ENCODE assay signal across 9 mouse cellular contexts in genomic region chr10:80052374-80052764, GRCm38 (mm10). TPM values are rescaled to one million over a fixed set of nuclear protein-coding genes. Genes with fewer than 3 reads are reported as not detected.
DNase-seq lines count a peak whose midpoint lies in the region; ATAC-seq and TF ChIP-seq lines count a peak whose summit lies in the region.
"Had no signal": no experiment of that assay in that cellular context is flagged by ENCODE, and none has a peak within 500 bp of the region (broad histone marks: within the 10 kb centered on the region; RNA-seq: fewer than 3 reads in every experiment).

No protein-coding gene starts in this region.

- no peak overlapping the region for H3K4me3 ChIP-seq in kidney, embryonic 15.5 days (replicated peaks)
- peak overlapping the region; percentile 47; the same call in 1 of the 2 replicates for H3K4me3 ChIP-seq in G1E (ENCODE audit: low read depth, low read length)
- no peak overlapping the region for H3K4me3 ChIP-seq in liver, embryonic 11.5 days (ENCODE audit: low read depth, low read length)

- ATAC-seq in kidney, embryonic 15.5 days (replicated peaks; ENCODE audit: low FRiP score), result no peak
- no peak for ATAC-seq in G1E (ENCODE audit: extremely low read depth, insufficient number of reproducible peaks, low FRiP score, poor library complexity, severe bottlenecking)
- no peak for ATAC-seq in liver, embryonic 11.5 days (replicated peaks; ENCODE audit: low FRiP score)
- no peak for ATAC-seq in erythroid progenitor cell, adult 5-6 weeks (replicated peaks; ENCODE audit: low FRiP score, poor library complexity, severe bottlenecking)

- no peaks in the 10 kb centered on the region for H3K27me3 ChIP-seq in kidney, embryonic 15.5 days
- no peaks in the 10 kb centered on the region for H3K27me3 ChIP-seq in G1E (ENCODE audit: insufficient read depth, low read length)
- H3K27me3 ChIP-seq in liver, embryonic 11.5 days (replicated peaks; ENCODE audit: control insufficient read depth, insufficient read depth, low read length), result no peaks in the 10 kb centered on the region

- WGBS in kidney, embryonic 15.5 days, result 82% methylated on average over 5 of the region's 5 CpGs
- WGBS in liver, embryonic 11.5 days, result 75% methylated on average over 5 of the region's 5 CpGs

- no peaks in the 10 kb centered on the region for H3K9me3 ChIP-seq in kidney, embryonic 15.5 days (replicated peaks)
- no peaks in the 10 kb centered on the region for H3K9me3 ChIP-seq in G1E (replicated peaks)
- no peaks in the 10 kb centered on the region for H3K9me3 ChIP-seq in liver, embryonic 11.5 days (ENCODE audit: control insufficient read depth, low read length)

- H3K9ac ChIP-seq in kidney, embryonic 15.5 days, result no peak overlapping the region
- H3K9ac ChIP-seq in liver, embryonic 11.5 days (ENCODE audit: low read depth, low read length), result peak overlapping the region; percentile 31

- H3K36me3 ChIP-seq in kidney, embryonic 15.5 days, result peaks cover 21% of the 10 kb centered on the region
- peaks cover 29% of the 10 kb centered on the region for H3K36me3 ChIP-seq in G1E (replicated peaks)
- peaks cover 16% of the 10 kb centered on the region for H3K36me3 ChIP-seq in liver, embryonic 11.5 days (ENCODE audit: control insufficient read depth, insufficient read depth, low read length)

- H3K4me1 ChIP-seq in kidney, embryonic 15.5 days, result peaks cover 68% of the 10 kb centered on the region
- H3K4me1 ChIP-seq in G1E (ENCODE audit: insufficient read depth, low read depth, low read length), result peaks cover 87% of the 10 kb centered on the region
- peaks cover 55% of the 10 kb centered on the region for H3K4me1 ChIP-seq in liver, embryonic 11.5 days (replicated peaks; ENCODE audit: control insufficient read depth, insufficient read depth, low read length)

- no peak for TF ChIP-seq CTCF in G1E (IDR thresholded peaks at IDR 0.05; ENCODE audit: low read depth, low read length)

- peak overlapping the region; percentile 69 for H3K27ac ChIP-seq in kidney, embryonic 15.5 days
- peak overlapping the region; percentile 99 for H3K27ac ChIP-seq in liver, embryonic 11.5 days (ENCODE audit: low read depth, low read length)

- peak; percentile 54 for DNase-seq in cerebellum, adult 9-11 months
- no peak for DNase-seq in cerebellum, postnatal 36 days
- DNase-seq in kidney, postnatal 4 days, result no peak
- DNase-seq in G1E (ENCODE audit: low spot score) (no peak), MN1 (ENCODE audit: low spot score) (no peak)
- DNase-seq in liver, embryonic 11.5 days (ENCODE audit: low spot score), result no peak
- DNase-seq: right cerebral cortex, postnatal 25 days had no signal

- H3K4me2 ChIP-seq in kidney, embryonic 15.5 days, result peak overlapping the region; percentile 20; the same call in 1 of the 2 replicates
- peak overlapping the region; percentile 96 for H3K4me2 ChIP-seq in liver, embryonic 11.5 days

RNA-seq across cellular contexts. Expression of gene Gpx4, which starts 5.4 kb away (rescaled TPM):
- 581 and 603 TPM in 2 replicates for polyA plus RNA-seq in kidney, embryonic 15.5 days (2015; fragmentation: Nextera tagmentation; extraction: Ambion mirVana)
- total RNA-seq in G1E (2014; fragmentation: Nextera tagmentation) (274 and 290 TPM in 2 replicates), G1E (2017) (767 and 808 TPM in 2 replicates)
- 1,138 and 1,173 TPM in 2 replicates for polyA plus RNA-seq in G1E (2012)
- 761 and 762 TPM in 2 replicates for polyA plus RNA-seq in liver, embryonic 11.5 days (2014; fragmentation: Nextera tagmentation; extraction: Ambion mirVana)
- 371 and 490 TPM in 2 replicates for total RNA-seq in erythroid progenitor cell, adult 5-6 weeks (2015; ENCODE audit: low replicate concordance)
- total RNA-seq in erythroid progenitor cell, adult 5-6 weeks (2017; ENCODE audit: low replicate concordance), result 239 and 372 TPM in 2 replicates

RNA-seq across cellular contexts. Expression of gene Polr2e, which starts 12.8 kb away (rescaled TPM):
- polyA plus RNA-seq in kidney, embryonic 15.5 days (2015; fragmentation: Nextera tagmentation; extraction: Ambion mirVana), result 235 and 243 TPM in 2 replicates
- 74.3 and 90.2 TPM in 2 replicates for total RNA-seq in G1E (2014; fragmentation: Nextera tagmentation)
- total RNA-seq in G1E (2017), result 54.6 TPM in 2 replicates
- polyA plus RNA-seq in G1E (2012), result 148 and 206 TPM in 2 replicates
- polyA plus RNA-seq in liver, embryonic 11.5 days (2014; fragmentation: Nextera tagmentation; extraction: Ambion mirVana), result 239 and 256 TPM in 2 replicates
- 18.4 and 20.5 TPM in 2 replicates for total RNA-seq in erythroid progenitor cell, adult 5-6 weeks (2015; ENCODE audit: low replicate concordance)
- 14.6 and 28.4 TPM in 2 replicates for total RNA-seq in erythroid progenitor cell, adult 5-6 weeks (2017; ENCODE audit: low replicate concordance)

RNA-seq across cellular contexts. Expression of gene Arhgap45, which starts 35.9 kb away (rescaled TPM):
- polyA plus RNA-seq in kidney, embryonic 15.5 days (2015; fragmentation: Nextera tagmentation; extraction: Ambion mirVana), result 8.7 and 10.0 TPM in 2 replicates
- total RNA-seq in G1E (2014; fragmentation: Nextera tagmentation) (56.7 and 59.4 TPM in 2 replicates), G1E (2017) (104 and 113 TPM in 2 replicates)
- polyA plus RNA-seq in G1E (2012), result 179 and 186 TPM in 2 replicates
- polyA plus RNA-seq in liver, embryonic 11.5 days (2014; fragmentation: Nextera tagmentation; extraction: Ambion mirVana), result 29.0 and 29.4 TPM in 2 replicates
- 23.4 and 23.9 TPM in 2 replicates for total RNA-seq in erythroid progenitor cell, adult 5-6 weeks (2015; ENCODE audit: low replicate concordance)
- total RNA-seq in erythroid progenitor cell, adult 5-6 weeks (2017; ENCODE audit: low replicate concordance), result 16.0 and 28.8 TPM in 2 replicates

RNA-seq across cellular contexts. Expression of gene Sbno2, which starts 53.0 kb away (rescaled TPM):
- polyA plus RNA-seq in kidney, embryonic 15.5 days (2015; fragmentation: Nextera tagmentation; extraction: Ambion mirVana), result 14.4 and 16.2 TPM in 2 replicates
- 24.7 and 34.2 TPM in 2 replicates for total RNA-seq in G1E (2014; fragmentation: Nextera tagmentation)
- 18.0 and 18.1 TPM in 2 replicates for total RNA-seq in G1E (2017)
- 34.8 and 37.4 TPM in 2 replicates for polyA plus RNA-seq in G1E (2012)
- 17.7 and 19.2 TPM in 2 replicates for polyA plus RNA-seq in liver, embryonic 11.5 days (2014; fragmentation: Nextera tagmentation; extraction: Ambion mirVana)
- total RNA-seq in erythroid progenitor cell, adult 5-6 weeks (2015; ENCODE audit: low replicate concordance), result 19.5 and 21.8 TPM in 2 replicates
- 34.3 and 36.1 TPM in 2 replicates for total RNA-seq in erythroid progenitor cell, adult 5-6 weeks (2017; ENCODE audit: low replicate concordance)

RNA-seq across cellular contexts. Expression of gene Abca7, which starts 56.1 kb away (rescaled TPM):
- 3.9 and 4.5 TPM in 2 replicates for polyA plus RNA-seq in kidney, embryonic 15.5 days (2015; fragmentation: Nextera tagmentation; extraction: Ambion mirVana)
- total RNA-seq in G1E (2014; fragmentation: Nextera tagmentation), result 17.4 and 35.9 TPM in 2 replicates
- total RNA-seq in G1E (2017), result 12.1 and 15.2 TPM in 2 replicates
- 21.1 and 21.6 TPM in 2 replicates for polyA plus RNA-seq in G1E (2012)
- polyA plus RNA-seq in liver, embryonic 11.5 days (2014; fragmentation: Nextera tagmentation; extraction: Ambion mirVana), result 7.7 and 8.6 TPM in 2 replicates
- 44.0 and 58.4 TPM in 2 replicates for total RNA-seq in erythroid progenitor cell, adult 5-6 weeks (2015; ENCODE audit: low replicate concordance)
- 58.6 and 71.8 TPM in 2 replicates for total RNA-seq in erythroid progenitor cell, adult 5-6 weeks (2017; ENCODE audit: low replicate concordance)
